Mouse (Mus musculus): ENCODE measurements around the gene Slc18a2. TPM values are rescaled to one million over a fixed set of nuclear protein-coding genes. Genes with fewer than 3 reads are reported as not detected.

Slc18a2 gene
- polyA plus RNA-seq, 1 experiment from 2014 or later: 28.7 TPM

DNA sequence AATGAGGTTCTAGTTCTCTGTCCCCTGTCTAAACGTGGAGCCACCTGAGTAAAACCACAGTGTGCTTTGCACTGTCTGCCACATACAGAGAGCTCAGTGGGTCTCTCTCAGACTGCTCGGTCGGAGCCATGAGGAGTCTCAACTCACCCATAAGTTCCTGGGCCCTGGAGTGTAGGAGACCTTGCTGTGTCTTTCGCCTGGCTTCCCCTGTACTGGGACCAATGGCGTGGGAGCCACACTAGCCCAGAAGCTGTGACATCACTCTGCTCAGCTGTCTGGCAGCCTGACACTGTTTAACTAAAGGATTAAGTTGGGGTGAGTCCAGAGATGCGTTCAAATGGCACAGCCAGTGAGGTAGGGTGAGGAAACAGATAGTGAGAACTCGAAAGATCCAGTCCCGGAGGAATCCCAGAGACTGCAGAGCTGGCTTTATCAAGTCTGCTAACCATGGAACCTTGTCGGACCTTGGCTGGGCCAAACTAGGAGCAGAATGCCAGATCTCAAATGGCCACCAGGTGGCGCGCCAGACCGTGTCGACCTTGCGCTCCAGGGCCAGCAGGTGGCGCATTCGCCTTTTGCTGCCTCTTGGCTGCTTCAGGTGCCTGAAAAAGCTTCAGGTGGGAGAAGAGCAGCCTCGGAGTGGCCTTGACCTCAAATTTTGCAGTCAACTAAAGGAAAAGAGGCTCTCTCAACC, 21.4 kb upstream of the Slc18a2 start:
- no peak overlapping the region for H3K9ac ChIP-seq (ENCODE audit: low read depth, low read length)
- 23% methylated on average over 17 of the region's 17 CpGs for WGBS

DNA sequence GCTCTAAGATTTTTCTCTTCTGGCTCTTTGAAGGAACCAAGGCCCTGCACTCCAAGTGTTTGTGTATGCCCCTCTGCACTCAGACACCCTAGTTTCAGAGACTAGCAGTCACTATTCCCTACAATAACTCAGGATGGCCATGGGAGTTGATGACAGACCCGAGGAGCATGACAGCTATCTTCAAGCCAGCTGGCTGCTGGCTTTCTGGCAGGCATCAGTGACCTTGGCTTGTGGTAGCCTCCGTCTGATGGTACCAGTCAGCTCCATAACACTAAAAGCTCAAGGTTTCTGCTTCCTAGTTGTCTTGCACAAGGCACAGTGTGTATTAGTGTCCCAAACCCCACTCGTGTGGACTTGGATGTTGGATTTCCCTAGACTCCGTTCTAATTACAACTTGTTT, 18.7 kb upstream of the Slc18a2 start:
- no peak overlapping the region for H3K9ac ChIP-seq (ENCODE audit: low read depth, low read length)
- H3K36me3 ChIP-seq (ENCODE audit: control insufficient read depth, insufficient read depth, low read length): no peaks in the 10 kb centered on the region
- no peak overlapping the region for H3K4me2 ChIP-seq (ENCODE audit: low read length)
- H3K27me3 ChIP-seq (ENCODE audit: control insufficient read depth, insufficient read depth, low read depth, low read length): no peaks in the 10 kb centered on the region; the same call in none of the 2 replicates
- no peak for ATAC-seq
- 92% methylated on average over 4 of the region's 4 CpGs for WGBS
- H3K9me3 ChIP-seq (replicated peaks; ENCODE audit: control insufficient read depth, low read length, poor library complexity, severe bottlenecking): no peaks in the 10 kb centered on the region
- H3K4me3 ChIP-seq (ENCODE audit: low read depth, low read length): no peak overlapping the region
- H3K27ac ChIP-seq (ENCODE audit: low read length): no peak overlapping the region
- no peaks in the 10 kb centered on the region for H3K4me1 ChIP-seq (ENCODE audit: control insufficient read depth, insufficient read depth, low read length)

More for the DNA sequence above, 21.4 kb upstream of the Slc18a2 start:
- Histone ChIP-seq H3K27me3 (ENCODE audit: control insufficient read depth, insufficient read depth, low read depth, low read length) (no peaks in the 10 kb centered on the region; the same call in none of the 2 replicates), H3K4me2 (ENCODE audit: low read length) (no peak overlapping the region), H3K9me3 (replicated peaks; ENCODE audit: control insufficient read depth, low read length, poor library complexity, severe bottlenecking) (no peaks in the 10 kb centered on the region), H3K4me3 (ENCODE audit: low read depth, low read length) (no peak overlapping the region), H3K36me3 (ENCODE audit: control insufficient read depth, insufficient read depth, low read length) (no peaks in the 10 kb centered on the region), H3K27ac (ENCODE audit: low read length) (no peak overlapping the region), H3K4me1 (ENCODE audit: control insufficient read depth, insufficient read depth, low read length) (no peaks in the 10 kb centered on the region)
- ATAC-seq: peak; percentile 69

GRCm38 (mm10) chr19:59243057-59243456, 17.6 kb upstream of the Slc18a2 start:
- Histone ChIP-seq H3K27ac (ENCODE audit: low read length) (no peak overlapping the region), H3K9ac (ENCODE audit: low read depth, low read length) (no peak overlapping the region), H3K9me3 (replicated peaks; ENCODE audit: control insufficient read depth, low read length, poor library complexity, severe bottlenecking) (no peaks in the 10 kb centered on the region), H3K4me2 (ENCODE audit: low read length) (no peak overlapping the region), H3K4me3 (ENCODE audit: low read depth, low read length) (no peak overlapping the region), H3K4me1 (ENCODE audit: control insufficient read depth, insufficient read depth, low read length) (no peaks in the 10 kb centered on the region), H3K27me3 (ENCODE audit: control insufficient read depth, insufficient read depth, low read depth, low read length) (no peaks in the 10 kb centered on the region; the same call in 1 of the 2 replicates), H3K36me3 (ENCODE audit: control insufficient read depth, insufficient read depth, low read length) (no peaks in the 10 kb centered on the region)
- 77% methylated on average over 2 of the region's 2 CpGs for WGBS
- no peak for ATAC-seq

GRCm38 (mm10) chr19:59248144-59248543, 12.6 kb upstream of the Slc18a2 start:
- ATAC-seq: no peak

GRCm38 (mm10) chr19:59248553-59249286, 12.0 kb upstream of the Slc18a2 start:
- Histone ChIP-seq H3K36me3 (ENCODE audit: control insufficient read depth, insufficient read depth, low read length) (no peaks in the 10 kb centered on the region), H3K4me2 (ENCODE audit: low read length) (no peak overlapping the region), H3K4me3 (ENCODE audit: low read depth, low read length) (no peak overlapping the region), H3K9ac (ENCODE audit: low read depth, low read length) (no peak overlapping the region), H3K4me1 (ENCODE audit: control insufficient read depth, insufficient read depth, low read length) (no peaks in the 10 kb centered on the region), H3K27ac (ENCODE audit: low read length) (no peak overlapping the region), H3K27me3 (ENCODE audit: control insufficient read depth, insufficient read depth, low read depth, low read length) (no peaks in the 10 kb centered on the region), H3K9me3 (replicated peaks; ENCODE audit: control insufficient read depth, low read length, poor library complexity, severe bottlenecking) (no peaks in the 10 kb centered on the region)
- WGBS: 74% methylated on average over 11 of the region's 11 CpGs
- no peak for ATAC-seq

More at GRCm38 (mm10) chr19:59248144-59248543, 12.6 kb upstream of the Slc18a2 start:
- no peaks in the 10 kb centered on the region for H3K4me1 ChIP-seq (ENCODE audit: control insufficient read depth, insufficient read depth, low read length)
- H3K27ac ChIP-seq (ENCODE audit: low read length): no peak overlapping the region
- WGBS: 86% methylated on average over 4 of the region's 4 CpGs
- H3K36me3 ChIP-seq (ENCODE audit: control insufficient read depth, insufficient read depth, low read length): no peaks in the 10 kb centered on the region
- H3K4me2 ChIP-seq (ENCODE audit: low read length): no peak overlapping the region
- no peaks in the 10 kb centered on the region for H3K9me3 ChIP-seq (replicated peaks; ENCODE audit: control insufficient read depth, low read length, poor library complexity, severe bottlenecking)
- no peak overlapping the region for H3K4me3 ChIP-seq (ENCODE audit: low read depth, low read length)
- H3K27me3 ChIP-seq (ENCODE audit: control insufficient read depth, insufficient read depth, low read depth, low read length): no peaks in the 10 kb centered on the region
- no peak overlapping the region for H3K9ac ChIP-seq (ENCODE audit: low read depth, low read length)

DNA sequence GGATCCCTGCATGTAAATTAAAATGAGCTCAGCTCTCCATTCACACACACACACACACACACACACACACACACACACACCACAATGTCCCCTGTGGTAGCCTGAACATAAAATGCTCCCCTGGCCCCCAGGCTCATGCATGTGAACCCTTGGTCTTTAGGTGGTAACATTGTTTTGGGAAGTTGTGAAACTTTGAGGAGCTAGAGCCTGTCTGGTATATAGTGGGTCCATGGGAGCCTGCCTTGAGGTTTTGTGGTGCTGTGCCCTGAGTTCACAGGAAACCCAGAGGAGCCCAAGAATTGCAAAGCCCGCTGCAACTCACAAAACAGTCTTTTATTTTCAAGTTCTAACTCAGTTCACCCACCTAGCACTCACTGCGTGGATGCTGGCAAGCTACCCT, 8.0 kb upstream of the Slc18a2 start:
- Histone ChIP-seq H3K27ac (ENCODE audit: low read length) (no peak overlapping the region), H3K9ac (ENCODE audit: low read depth, low read length) (no peak overlapping the region), H3K4me1 (ENCODE audit: control insufficient read depth, insufficient read depth, low read length) (no peaks in the 10 kb centered on the region), H3K9me3 (replicated peaks; ENCODE audit: control insufficient read depth, low read length, poor library complexity, severe bottlenecking) (peaks cover 4% of the 10 kb centered on the region; the same call in 1 of the 2 replicates), H3K27me3 (ENCODE audit: control insufficient read depth, insufficient read depth, low read depth, low read length) (no peaks in the 10 kb centered on the region), H3K4me2 (ENCODE audit: low read length) (no peak overlapping the region), H3K4me3 (ENCODE audit: low read depth, low read length) (no peak overlapping the region), H3K36me3 (ENCODE audit: control insufficient read depth, insufficient read depth, low read length) (no peaks in the 10 kb centered on the region)
- 76% methylated on average over 2 of the region's 2 CpGs for WGBS
- no peak for ATAC-seq

DNA sequence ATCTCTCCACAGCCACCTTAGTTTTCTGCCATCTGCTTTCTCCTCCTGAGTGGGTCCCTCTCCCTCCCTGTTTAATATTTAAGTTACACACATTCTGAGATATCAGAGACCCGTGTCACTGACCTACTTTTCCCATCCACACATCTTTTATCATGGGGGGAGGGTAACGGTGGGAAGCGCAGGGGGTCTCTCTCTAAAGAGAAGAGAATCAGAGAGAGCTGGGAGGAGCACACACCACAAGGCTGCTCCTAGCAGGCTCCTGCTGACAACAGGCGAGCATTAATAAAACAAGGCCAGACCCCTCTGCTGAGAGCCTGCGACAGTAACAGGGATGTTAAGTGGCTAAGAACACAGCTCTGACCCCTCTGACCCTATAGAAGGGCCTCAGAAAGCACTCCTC, 1.1 kb upstream of the Slc18a2 start:
- Histone ChIP-seq H3K36me3 (ENCODE audit: control insufficient read depth, insufficient read depth, low read length) (no peaks in the 10 kb centered on the region), H3K27me3 (ENCODE audit: control insufficient read depth, insufficient read depth, low read depth, low read length) (peaks cover 8% of the 10 kb centered on the region), H3K27ac (ENCODE audit: low read length) (no peak overlapping the region), H3K4me1 (ENCODE audit: control insufficient read depth, insufficient read depth, low read length) (peaks cover 9% of the 10 kb centered on the region), H3K4me2 (ENCODE audit: low read length) (no peak overlapping the region), H3K9ac (ENCODE audit: low read depth, low read length) (no peak overlapping the region), H3K4me3 (ENCODE audit: low read depth, low read length) (no peak overlapping the region), H3K9me3 (replicated peaks; ENCODE audit: control insufficient read depth, low read length, poor library complexity, severe bottlenecking) (peaks cover 4% of the 10 kb centered on the region; the same call in 1 of the 2 replicates)
- 24% methylated on average over 5 of the region's 5 CpGs for WGBS
- ATAC-seq: peak; percentile 43; the same call in 1 of the 2 replicates

- peak overlapping the region; percentile 75 for H3K4me2 ChIP-seq (ENCODE audit: low read length)
- H3K27ac ChIP-seq (ENCODE audit: low read length): 0 out of 2 replicates have a peak overlapping the region, but pooled peaks have one; percentile 47
- H3K4me1 ChIP-seq (ENCODE audit: control insufficient read depth, insufficient read depth, low read length): peaks cover 15% of the 10 kb centered on the region
- H3K9ac ChIP-seq (ENCODE audit: low read depth, low read length): peak overlapping the region; percentile 65
- no peak for ATAC-seq
- H3K36me3 ChIP-seq (ENCODE audit: control insufficient read depth, insufficient read depth, low read length): no peaks in the 10 kb centered on the region
- H3K4me3 ChIP-seq (ENCODE audit: low read depth, low read length): peak overlapping the region; percentile 44
- WGBS: 50% methylated on average over 7 of the region's 7 CpGs
- peaks cover 8% of the 10 kb centered on the region for H3K27me3 ChIP-seq (ENCODE audit: control insufficient read depth, insufficient read depth, low read depth, low read length)
- H3K9me3 ChIP-seq (replicated peaks; ENCODE audit: control insufficient read depth, low read length, poor library complexity, severe bottlenecking): peaks cover 4% of the 10 kb centered on the region; the same call in 1 of the 2 replicates
These were observed 908 bp downstream of the Slc18a2 start for GRCm38 (mm10) chr19:59261604-59262003.

DNA sequence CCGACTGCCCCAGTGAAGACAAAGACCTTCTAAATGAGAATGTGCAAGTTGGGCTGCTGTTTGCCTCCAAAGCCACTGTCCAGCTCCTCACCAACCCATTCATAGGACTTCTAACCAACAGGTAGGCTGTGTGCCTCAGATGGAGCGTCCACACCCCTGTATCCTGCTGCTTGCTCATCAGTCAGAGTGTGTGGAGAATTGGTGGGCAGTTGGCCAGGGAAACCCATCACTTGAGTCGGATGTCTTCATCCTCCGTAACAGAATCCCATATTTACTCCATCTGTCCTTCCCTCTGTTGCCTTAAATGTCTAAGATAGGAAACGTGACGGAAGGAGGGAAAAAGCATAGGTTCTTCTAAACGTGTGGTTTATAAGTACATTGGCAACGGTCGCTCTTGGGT, 2.5 kb downstream of the Slc18a2 start:
- Histone ChIP-seq H3K36me3 (ENCODE audit: control insufficient read depth, insufficient read depth, low read length) (no peaks in the 10 kb centered on the region), H3K4me2 (ENCODE audit: low read length) (no peak overlapping the region), H3K4me3 (ENCODE audit: low read depth, low read length) (no peak overlapping the region), H3K27me3 (ENCODE audit: control insufficient read depth, insufficient read depth, low read depth, low read length) (peaks cover 8% of the 10 kb centered on the region), H3K27ac (ENCODE audit: low read length) (no peak overlapping the region), H3K9me3 (replicated peaks; ENCODE audit: control insufficient read depth, low read length, poor library complexity, severe bottlenecking) (no peaks in the 10 kb centered on the region), H3K9ac (ENCODE audit: low read depth, low read length) (no peak overlapping the region), H3K4me1 (ENCODE audit: control insufficient read depth, insufficient read depth, low read length) (peaks cover 21% of the 10 kb centered on the region)
- WGBS: 91% methylated on average over 9 of the region's 9 CpGs
- ATAC-seq: no peak
